Mouse (Mus musculus) CH12.LX (cell line): ENCODE measurements around the gene Thoc6. TPM values are rescaled to one million over a fixed set of nuclear protein-coding genes. Genes with fewer than 3 reads are reported as not detected.

Source experiments
- DNase-seq: peaks from one replicate; pipeline ENCODE4 v3.0.0-alpha.2; 2013; ENCODE audit errors: extremely low read depth
- H3K27ac ChIP-seq: 2 replicates; pipeline ENCODE4 v1.5.1; 2012; ENCODE audit warnings: low read depth, mild to moderate bottlenecking, control low read depth, moderate library complexity; ENCODE audit not compliant: insufficient read depth
- H3K27me3 ChIP-seq: replicated peaks from 2 replicates; pipeline ENCODE3; 2012; ENCODE audit warnings: inconsistent platforms
- H3K36me3 ChIP-seq, 2 experiments: replicated peaks in 1 of 2; 2 replicates each; pipeline versions ENCODE3 to v1.6.1; 2012; ENCODE audit warnings: inconsistent platforms in 1 of 2, low read length in 1 of 2, mild to moderate bottlenecking in 1 of 2, mixed read lengths in 1 of 2, moderate library complexity in 1 of 2; ENCODE audit not compliant: control insufficient read depth in 1 of 2, insufficient read depth in 1 of 2
- H3K4me1 ChIP-seq, 2 experiments: 2 replicates each; pipeline ENCODE4 v1.6.1; 2012; ENCODE audit warnings: inconsistent platforms in 1 of 2, moderate library complexity in 1 of 2; ENCODE audit not compliant: insufficient read depth in 2 of 2, control insufficient read depth in 1 of 2
- H3K4me2 ChIP-seq: 2 replicates; pipeline ENCODE4 v1.6.1; 2012; ENCODE audit warnings: low read depth, mild to moderate bottlenecking, control low read depth; ENCODE audit not compliant: poor library complexity, insufficient read depth, severe bottlenecking
- H3K4me3 ChIP-seq, 3 experiments: fragments of 150-350 bp in 1 of 3; sonication (generic) in 1 of 3; replicated peaks in 1 of 3; 2 replicates each; pipeline versions ENCODE3 to v1.5.1; 2011 to 2012; ENCODE audit warnings: low read depth in 2 of 3, low read length in 2 of 3, mild to moderate bottlenecking in 2 of 3, moderate library complexity in 2 of 3, control low read depth in 1 of 3, improper control_type of control experiment in 1 of 3, inconsistent platforms in 1 of 3, mixed read lengths in 1 of 3; ENCODE audit not compliant: poor library complexity in 1 of 3
- H3K79me2 ChIP-seq: replicated peaks from 2 replicates; pipeline ENCODE4 v1.6.1; 2012; ENCODE audit warnings: mild to moderate bottlenecking, moderate library complexity; ENCODE audit not compliant: control insufficient read depth, poor library complexity, insufficient read depth, severe bottlenecking; ENCODE audit errors: extremely low read depth
- H3K9ac ChIP-seq: 2 replicates; pipeline ENCODE4 v1.6.1; 2012; ENCODE audit warnings: low read depth, mild to moderate bottlenecking, control low read depth, moderate library complexity; ENCODE audit not compliant: insufficient read depth
- H3K9me3 ChIP-seq: replicated peaks from 2 replicates; pipeline ENCODE3; 2012; ENCODE audit warnings: low read length, inconsistent platforms, mixed read lengths
- CTCF ChIP-seq, 2 experiments: IDR thresholded peaks in 1 of 2; conservative IDR thresholded peaks in 1 of 2; 2 replicates each; pipeline ENCODE4 v1.5.1; 2011 to 2012; ENCODE audit warnings: low read depth in 2 of 2, low read length in 2 of 2, improper control_type of control experiment in 1 of 2, inconsistent platforms in 1 of 2, mild to moderate bottlenecking in 1 of 2, moderate library complexity in 1 of 2
- ETS1 ChIP-seq: conservative IDR thresholded peaks from 2 replicates; pipeline ENCODE4 v1.6.1; 2012; ENCODE audit warnings: low read depth, mild to moderate bottlenecking, inconsistent platforms, low read length, improper control_type of control experiment, moderate library complexity
- GABPA ChIP-seq: IDR thresholded peaks from 2 replicates; pipeline ENCODE4 v1.6.1; 2012; ENCODE audit warnings: low read depth, low read length, improper control_type of control experiment, inconsistent platforms; ENCODE audit not compliant: insufficient replicate concordance
- MAFK ChIP-seq: IDR thresholded peaks from 2 replicates; pipeline ENCODE4 v1.6.1; 2011; ENCODE audit warnings: low read length, improper control_type of control experiment; ENCODE audit not compliant: insufficient replicate concordance
- MAX ChIP-seq: IDR thresholded peaks from 2 replicates; pipeline ENCODE4 v1.6.1; 2011; ENCODE audit warnings: low read length, improper control_type of control experiment
- MEF2A ChIP-seq: IDR thresholded peaks from 2 replicates; pipeline ENCODE4 v1.6.1; 2014; ENCODE audit warnings: low read depth, mild to moderate bottlenecking, inconsistent platforms, low read length, improper control_type of control experiment, borderline replicate concordance
- NRF1 ChIP-seq: IDR thresholded peaks from 2 replicates; pipeline ENCODE4 v1.6.1; 2014; ENCODE audit warnings: low read depth, mild to moderate bottlenecking, inconsistent platforms, low read length, improper control_type of control experiment, moderate library complexity
- POLR2A ChIP-seq: IDR thresholded peaks from 2 replicates; pipeline ENCODE4 v1.6.1; 2011; ENCODE audit warnings: low read depth, mild to moderate bottlenecking, improper control_type of control experiment, low read length
- RAD21 ChIP-seq: IDR thresholded peaks from 2 replicates; pipeline ENCODE4 v1.6.1; 2011; ENCODE audit warnings: low read depth, mild to moderate bottlenecking, low read length, improper control_type of control experiment, moderate library complexity
- SIN3A ChIP-seq: IDR thresholded peaks from 2 replicates; pipeline ENCODE4 v1.6.1; 2012; ENCODE audit warnings: low read length, improper control_type of control experiment, inconsistent platforms
- SMC3 ChIP-seq: IDR thresholded peaks from 2 replicates; pipeline ENCODE4 v1.6.1; 2011; ENCODE audit warnings: low read depth, low read length, improper control_type of control experiment
- TBP ChIP-seq: conservative IDR thresholded peaks from 2 replicates; pipeline ENCODE4 v1.6.1; 2011; ENCODE audit warnings: low read depth, low read length, improper control_type of control experiment
- ZKSCAN1 ChIP-seq: IDR thresholded peaks from 2 replicates; pipeline ENCODE4 v1.6.1; 2012; ENCODE audit warnings: low read depth, inconsistent platforms, low read length, improper control_type of control experiment, borderline replicate concordance
- ZMIZ1 ChIP-seq: IDR thresholded peaks from 2 replicates; pipeline ENCODE4 v1.6.1; 2012; ENCODE audit warnings: low read depth, mild to moderate bottlenecking, inconsistent platforms, low read length, improper control_type of control experiment
- ZNF384 ChIP-seq: IDR thresholded peaks from 2 replicates; pipeline ENCODE4 v1.6.1; 2012; ENCODE audit warnings: low read depth, low read length, improper control_type of control experiment, inconsistent platforms
- dilution Hi-C: fragments of 300-500 bp; cut with MboI; formaldehyde crosslinking; loops from 2 replicates; pipeline ENCODE4 v1.14.3; 2020; ENCODE audit warnings: low sequenced_read_pairs; ENCODE audit not compliant: extremely low pct_unique_long_range_greater_than_20kb, extremely low pct_ligation_motif_present
- in situ Hi-C: fragments of 300-500 bp; cut with MboI; formaldehyde crosslinking; loops from 3 replicates; pipeline ENCODE4 v1.14.3; 2019; ENCODE audit warnings: low sequenced_read_pairs, low pct_ligation_motif_present, low pct_unique_long_range_greater_than_20kb, mixed read lengths
- polyA plus RNA-seq: library from polyadenylated mRNA; unstranded; fragments of >175 nt; gene quantifications from 2 replicates; pipeline ENCODE4 v1.2.1, GENCODE M21; 2012; ENCODE audit warnings: low read depth; ENCODE audit not compliant: insufficient read length
- total RNA-seq, 2 experiments: library from RNA; depleted of rRNA; stranded (reverse); fragments of 300-350 nt in 1 of 2; fragments of >200 nt in 1 of 2; gene quantifications; 2 replicates each; pipeline ENCODE4 v1.2.3; 2012 to 2014

Thoc6 gene
- total and polyA plus RNA-seq, 3 experiments, result 37.4 to 41.4 (median 37.9) TPM

GRCm38 (mm10) chr17:23660117-23660875 is 13.4 kb downstream of the Thoc6 start, which contains the start of gene Bicdl2:
Gene Bicdl2, plus strand, starts transcription at chr17:23660506.
- TF ChIP-seq SMC3 (peak; percentile 60), ZKSCAN1 (peak; percentile 39; the same call in 1 of the 2 replicates), MAFK (no peak), SIN3A (no peak), ZMIZ1 (no peak), RAD21 (peak; percentile 22), TBP (no peak), GABPA (no peak), CTCF (conservative IDR thresholded peaks at IDR 0.05 in 1 of 2, IDR thresholded peaks at IDR 0.05 in 1 of 2; ENCODE audit: low read depth in 2 of 2, low read length in 2 of 2) (peak; percentile 37 to 71; a peak in 3 of 4 replicates), POLR2A (no peak), ETS1 (no peak), MAX (no peak), MEF2A (no peak)
- Histone ChIP-seq H3K9ac (no peak within 1 kb of the TSS), H3K27ac (no peak within 1 kb of the TSS), H3K4me1 (peaks cover 7 to 12% of the 10 kb centered on the region in 2 experiments; a peak in 3 of 4 replicates), H3K36me3 (peaks cover 0 to 2% of the 10 kb centered on the region in 2 experiments), H3K4me2 (peak within 1 kb of the TSS; percentile 29; the same call in 1 of the 2 replicates), H3K27me3 (peaks cover 75% of the 10 kb centered on the region), H3K4me3 (no peak within 1 kb of the TSS), H3K79me2 (no peaks in the 10 kb centered on the region), H3K9me3 (peaks cover 3% of the 10 kb centered on the region)
- dilution Hi-C loops, result no loop called here
- in situ Hi-C loops, result loop anchor here (5.0 to 10.0 kb wide), 2 partner anchors 42 to 305 kb away; no protein-coding TSS in a partner anchor
- no peak for DNase-seq

DNA sequence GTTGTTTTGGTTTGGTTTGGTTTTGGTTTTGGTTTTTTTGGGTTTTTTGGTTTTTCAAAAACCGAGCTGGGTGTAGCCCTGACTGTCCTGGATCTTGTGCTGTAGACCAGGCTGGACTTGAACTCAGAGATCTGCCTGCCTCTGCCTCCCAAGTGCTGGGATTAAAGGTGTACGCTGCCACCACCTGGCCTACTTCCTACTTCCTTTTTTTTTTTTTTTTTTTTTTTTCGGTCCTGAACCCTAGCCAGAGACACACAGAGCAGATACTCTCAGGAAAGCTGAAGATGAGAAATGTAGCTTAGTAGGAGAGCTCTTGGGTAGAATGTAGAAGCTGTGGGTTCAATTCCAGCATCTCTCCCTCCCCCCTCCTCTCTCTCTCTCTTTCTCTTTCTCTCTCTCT is 15.2 kb downstream of the Thoc6 start:
- Histone ChIP-seq H3K4me1 (peaks cover 4 to 7% of the 10 kb centered on the region in 2 experiments; a peak in 3 of 4 replicates), H3K4me2 (no peak overlapping the region), H3K4me3 (no peak overlapping the region), H3K9me3 (peaks cover 3% of the 10 kb centered on the region), H3K27ac (no peak overlapping the region), H3K36me3 (no peaks in the 10 kb centered on the region), H3K27me3 (peaks cover 84% of the 10 kb centered on the region), H3K9ac (no peak overlapping the region), H3K79me2 (no peaks in the 10 kb centered on the region)
- no peak for TF ChIP-seq NRF1
- peak; percentile 51; the same call in 1 of the 2 replicates for TF ChIP-seq ZNF384
- dilution Hi-C loops, result no loop called here
- in situ Hi-C loops, result no loop called here
- no peak for DNase-seq
